Mouse (Mus musculus): ENCODE data around the gene Mink1.

The Mink1 gene

GRCm38 (mm10) chr11:70635601-70636000 lies 72.9 kb downstream of the Mink1 start:
- DNase-seq (ENCODE audit: low spot score): no peak

- DNase-seq (ENCODE audit: low spot score): no peak
These were observed 75.1 kb downstream of the Mink1 start for GRCm38 (mm10) chr11:70637764-70638163.

DNA sequence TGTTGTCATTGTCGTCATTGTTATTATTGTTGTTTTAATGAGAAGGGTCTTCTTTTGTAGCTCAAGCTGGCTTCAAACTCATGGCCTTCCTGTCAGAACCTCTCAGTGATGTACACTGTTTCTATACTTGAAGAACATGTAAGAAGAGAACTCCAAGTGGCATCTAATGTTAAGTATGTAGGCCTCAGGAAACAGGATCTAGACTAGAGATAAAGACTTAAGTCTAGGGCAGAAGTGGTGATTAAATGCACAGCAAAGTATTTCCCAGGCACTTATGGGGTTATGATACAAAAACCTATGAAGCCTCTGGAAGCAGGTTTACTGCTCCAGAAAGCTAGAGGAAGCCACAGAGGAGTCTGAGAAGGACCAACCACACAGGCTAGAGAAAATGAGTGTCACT lies 75.6 kb downstream of the Mink1 start:
- DNase-seq (ENCODE audit: low spot score): no peak

DNA sequence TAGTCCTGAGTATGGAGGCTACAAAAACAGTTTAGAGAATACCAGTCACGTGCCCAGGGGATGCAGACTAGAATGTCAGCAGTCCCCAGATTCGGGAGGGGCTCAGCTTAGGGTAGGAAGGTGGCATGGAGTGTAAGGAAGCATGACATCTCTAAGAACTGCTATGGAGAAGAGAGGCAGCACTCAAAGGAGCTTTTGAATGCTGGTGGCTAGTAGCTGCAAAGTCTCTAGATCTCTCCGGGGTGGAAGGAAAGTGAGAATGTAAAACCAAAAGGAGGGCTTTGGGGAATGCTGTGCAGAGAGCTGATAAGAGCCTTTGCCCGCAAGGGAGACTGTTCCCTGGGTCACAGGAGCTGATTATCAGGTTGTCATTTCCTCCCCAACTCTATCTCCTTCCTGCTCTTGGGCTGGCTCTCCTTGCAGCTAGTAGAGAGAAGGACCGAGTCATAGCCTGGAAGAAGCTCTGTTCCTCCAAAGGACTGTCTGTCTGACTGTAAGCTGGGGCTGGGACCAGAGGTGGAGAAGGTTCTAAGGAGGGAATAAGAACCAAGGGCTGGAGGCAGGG lies 76.1 kb downstream of the Mink1 start, which contains the start of gene Gp1ba:
TSS of gene Gp1ba (plus strand) at position 409 of the 565 bp plus-strand sequence.
- no peak for DNase-seq (ENCODE audit: low spot score)

- no peak for DNase-seq (ENCODE audit: low spot score)
These were observed 77.3 kb downstream of the Mink1 start for GRCm38 (mm10) chr11:70639976-70640375.

- no peak for DNase-seq (ENCODE audit: low spot score)
These were observed 78.6 kb downstream of the Mink1 start for GRCm38 (mm10) chr11:70641241-70641640.

DNA sequence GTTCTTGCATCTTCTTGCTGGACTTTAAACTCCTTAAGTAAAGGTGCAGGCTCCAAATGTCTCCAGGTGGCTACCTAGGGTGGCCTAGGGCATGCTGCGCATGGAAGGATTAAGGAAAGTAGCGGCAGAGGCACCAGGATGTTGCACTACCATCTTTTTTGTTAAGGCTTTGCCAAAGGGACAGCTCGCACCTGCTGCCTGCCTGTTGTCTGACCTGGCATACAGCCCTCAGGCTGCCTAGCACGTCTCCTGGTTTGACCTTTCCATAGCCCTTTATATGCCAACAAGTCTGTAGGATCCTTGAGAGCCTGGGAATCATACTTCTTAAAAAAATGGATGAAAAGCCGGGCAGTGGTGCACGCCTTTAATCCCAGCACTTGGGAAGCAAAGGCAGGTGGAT lies 80.4 kb downstream of the Mink1 start:
- DNase-seq (ENCODE audit: low spot score): no peak

DNA sequence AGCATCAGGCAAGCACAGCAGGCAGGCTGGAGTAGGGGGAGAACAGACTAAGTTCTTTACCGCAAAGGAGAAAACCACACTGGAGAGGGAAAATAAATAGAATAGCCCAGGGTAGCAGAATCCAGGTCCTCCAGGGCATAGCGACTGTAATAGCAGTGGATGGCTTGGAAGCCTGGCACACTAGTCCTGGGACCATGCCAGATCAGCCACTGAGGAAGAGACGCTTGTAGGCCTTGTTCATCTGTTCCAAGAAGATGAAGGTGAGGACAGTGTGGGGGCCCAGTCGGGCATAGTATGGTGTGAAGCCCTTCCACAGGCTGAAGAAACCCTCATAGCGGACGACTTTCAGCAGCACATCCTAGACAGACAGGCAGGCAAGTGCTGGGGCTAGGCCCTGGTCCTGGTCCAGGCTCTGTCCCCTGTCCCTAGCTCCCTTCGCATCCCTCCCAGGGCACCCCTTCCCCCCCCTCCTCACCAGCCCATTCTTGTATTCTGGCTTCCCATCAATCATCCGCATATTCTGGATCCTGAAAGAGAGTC lies 82.0 kb downstream of the Mink1 start:
- DNase-seq (ENCODE audit: low spot score): no peak

- DNase-seq (ENCODE audit: low spot score): no peak
These were observed 83.0 kb downstream of the Mink1 start for GRCm38 (mm10) chr11:70645461-70646258.

DNA sequence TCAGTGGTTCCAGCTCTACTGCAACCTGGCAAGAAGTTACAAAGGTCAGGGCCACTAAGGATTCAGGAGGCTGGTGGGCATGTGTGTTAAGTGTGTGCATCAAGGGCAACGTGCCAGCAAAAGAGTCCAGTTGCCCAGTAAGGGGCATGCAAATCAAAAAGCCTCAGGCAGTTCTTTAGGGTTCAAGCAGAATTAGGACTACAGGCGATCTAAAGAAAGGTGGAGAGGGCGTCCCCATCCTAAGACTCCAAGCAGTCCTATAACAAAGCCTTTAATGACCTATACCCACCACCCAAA lies 83.5 kb downstream of the Mink1 start:
- DNase-seq (ENCODE audit: low spot score): no peak

DNA sequence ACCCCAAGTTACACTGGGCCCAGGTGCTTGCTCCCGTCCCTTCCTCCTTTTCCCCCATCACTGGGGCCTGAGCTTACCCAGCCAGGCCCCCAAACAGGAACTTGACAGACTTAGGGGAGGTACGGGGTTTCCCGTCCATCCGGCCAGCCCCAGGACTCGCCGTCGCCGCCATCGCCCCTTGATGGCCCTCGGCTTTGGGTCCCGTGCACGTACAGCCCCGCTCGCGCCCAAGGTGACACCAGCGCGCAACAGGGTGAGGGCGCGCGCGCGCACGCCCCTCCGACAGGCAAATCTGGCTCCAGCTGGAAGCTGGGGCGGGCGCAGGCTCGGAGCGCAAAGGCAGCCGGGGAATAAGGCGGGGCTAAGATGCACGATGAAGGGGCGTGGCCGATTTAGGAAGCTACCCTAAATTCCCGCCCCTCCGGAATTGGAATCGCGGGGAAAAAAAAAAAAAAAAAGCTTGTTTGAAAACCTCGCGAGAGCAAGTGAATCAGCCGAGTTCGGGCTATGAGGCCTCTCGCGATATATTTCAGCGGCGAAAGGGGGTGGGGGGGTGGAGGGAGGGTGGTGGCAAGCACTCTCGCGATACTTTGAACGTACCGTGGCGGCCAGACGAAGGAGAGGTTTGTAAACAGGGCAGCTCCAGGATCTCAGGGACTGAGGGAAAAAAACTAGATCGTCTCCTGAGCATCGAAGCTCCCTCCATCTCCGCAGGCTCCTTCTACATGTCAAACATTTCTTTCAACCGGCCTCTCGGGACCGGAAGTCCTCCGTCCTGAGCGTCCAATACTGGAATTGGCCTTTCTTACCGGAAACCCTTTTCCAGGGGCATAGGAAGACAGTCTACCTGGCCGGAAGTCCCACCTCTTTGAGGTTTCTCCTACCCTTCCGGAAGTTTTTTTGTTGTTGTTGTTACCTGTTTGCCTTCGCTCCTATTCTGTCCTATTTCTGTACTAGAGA lies 84.3 kb downstream of the Mink1 start, which contains the start of the genes Rnf167 and Slc25a11:
TSS of gene Rnf167 (plus strand) at position 545 of the 960 bp plus-strand sequence.
TSS of gene Slc25a11 (minus strand) at position 789 of the 960 bp plus-strand sequence.
- peak; percentile 97 for DNase-seq (ENCODE audit: low spot score)

GRCm38 (mm10) chr11:70647716-70648420 lies 85.2 kb downstream of the Mink1 start:
- no peak for DNase-seq (ENCODE audit: low spot score)

GRCm38 (mm10) chr11:70648512-70648911 lies 85.8 kb downstream of the Mink1 start:
- DNase-seq (ENCODE audit: low spot score): no peak

DNA sequence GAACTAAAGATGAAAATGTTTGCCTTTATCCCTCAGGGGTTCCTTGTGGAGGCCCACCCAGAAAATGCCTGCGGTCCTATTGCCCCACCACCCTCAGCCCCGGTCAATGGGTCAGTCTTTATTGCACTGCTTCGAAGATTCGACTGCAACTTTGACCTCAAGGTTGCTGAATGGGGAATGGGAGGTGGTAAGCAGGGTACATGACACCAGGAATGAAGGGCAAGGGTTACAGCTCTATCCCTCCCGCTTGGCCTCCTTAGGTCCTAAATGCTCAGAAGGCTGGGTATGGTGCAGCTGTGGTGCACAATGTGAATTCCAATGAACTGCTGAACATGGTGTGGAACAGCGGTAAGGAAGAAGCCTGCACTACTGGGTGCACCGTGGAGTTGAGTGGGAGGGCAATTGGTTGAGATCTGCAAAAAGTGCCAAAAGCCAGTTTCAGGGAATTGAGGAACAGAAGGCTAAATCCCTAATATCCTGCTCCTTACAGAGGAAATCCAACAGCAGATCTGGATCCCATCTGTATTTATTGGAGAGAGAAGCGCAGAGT lies 86.6 kb downstream of the Mink1 start:
- DNase-seq (ENCODE audit: low spot score): no peak

DNA sequence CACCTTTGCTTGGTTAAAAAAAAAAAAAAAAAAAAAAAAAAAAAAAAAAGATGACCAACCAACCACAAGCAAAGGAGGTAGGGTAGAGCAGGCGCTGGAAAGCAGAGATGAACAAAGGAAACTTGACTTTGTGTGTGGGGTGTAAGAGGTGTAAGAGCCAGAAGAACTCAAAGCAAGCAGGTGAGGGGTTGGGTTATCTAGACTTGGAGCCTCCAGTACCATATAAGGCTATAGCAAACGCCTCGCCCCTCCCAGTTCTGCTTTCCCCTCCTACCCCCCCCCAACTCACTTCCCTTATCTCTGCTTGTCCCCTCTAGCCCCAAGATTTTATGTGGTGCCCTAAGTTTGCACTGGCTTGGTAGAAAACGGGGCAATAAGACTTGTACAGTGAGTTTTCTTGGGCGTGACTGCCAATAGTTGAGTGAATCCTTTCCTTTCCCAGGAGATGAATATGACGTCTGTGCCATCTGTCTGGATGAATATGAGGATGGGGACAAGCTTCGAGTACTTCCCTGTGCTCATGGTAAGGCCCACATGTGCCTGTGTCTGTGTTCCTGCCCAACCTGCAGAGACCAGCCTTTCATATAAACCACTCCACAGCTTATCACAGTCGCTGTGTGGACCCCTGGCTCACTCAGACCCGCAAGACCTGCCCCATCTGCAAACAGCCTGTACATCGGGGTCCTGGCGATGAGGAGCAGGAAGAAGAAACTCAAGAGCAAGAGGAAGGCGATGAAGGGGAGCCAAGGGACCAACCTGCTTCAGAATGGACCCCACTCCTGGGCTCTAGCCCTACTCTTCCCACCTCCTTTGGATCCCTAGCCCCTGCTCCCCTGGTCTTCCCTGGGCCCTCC lies 87.9 kb downstream of the Mink1 start:
- no peak for DNase-seq (ENCODE audit: low spot score)

GRCm38 (mm10) chr11:70651391-70651790 lies 88.7 kb downstream of the Mink1 start:
- no peak for DNase-seq (ENCODE audit: low spot score)

- DNase-seq (ENCODE audit: low spot score): no peak
These were observed 89.6 kb downstream of the Mink1 start for GRCm38 (mm10) chr11:70652029-70652883.

DNA sequence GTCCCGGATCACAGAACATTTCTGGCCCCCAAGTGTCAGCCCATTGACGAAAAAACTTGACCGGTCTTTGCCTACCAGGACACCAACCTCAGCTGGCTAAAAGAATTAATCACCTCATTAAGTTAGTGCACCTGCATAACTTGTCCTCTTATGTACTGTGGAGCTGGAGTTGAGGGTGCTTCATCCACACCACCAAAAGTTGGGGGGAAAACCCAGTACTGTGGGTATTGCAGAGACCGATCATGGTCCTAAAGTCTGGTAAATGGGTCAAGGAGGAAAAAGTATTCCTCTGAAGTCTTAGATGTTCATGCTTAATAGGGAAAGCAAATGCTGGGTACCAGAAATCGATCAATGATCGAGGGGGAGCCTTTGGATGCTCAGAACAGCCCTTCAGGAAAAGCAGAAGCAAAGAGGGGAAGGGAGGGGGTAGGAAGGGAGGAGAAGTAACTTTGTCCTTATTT lies 90.2 kb downstream of the Mink1 start:
- DNase-seq (ENCODE audit: low spot score): no peak

Data from testis, postnatal 14 days (tissue).